Mouse (Mus musculus) intestine, embryonic 14.5 days (tissue): ENCODE results near the gene Slit3. TPM values are rescaled to one million over a fixed set of nuclear protein-coding genes. Genes with fewer than 3 reads are reported as not detected.

ENCODE experiments used
- ATAC-seq: fragments of 200-750 bp; cut with Nextera tagmentation; replicated peaks from 2 replicates; pipeline ENCODE4 v1.8.0; 2017; ENCODE audit warnings: low read depth, moderate number of reproducible peaks, moderate TSS enrichment, moderate library complexity; ENCODE audit not compliant: low FRiP score, low TSS enrichment
- DNase-seq: peaks from one replicate; pipeline ENCODE4 v3.0.0-alpha.2; 2018; ENCODE audit warnings: low spot score
- H3K27ac ChIP-seq: fragments of 300-500 bp; sonication (generic); 2 replicates; pipeline ENCODE4 v1.5.1; 2014; ENCODE audit warnings: low read depth, mild to moderate bottlenecking, control low read depth
- H3K27me3 ChIP-seq: fragments of 300-500 bp; sonication (generic); replicated peaks from 2 replicates; pipeline ENCODE4 v1.6.1; 2014; ENCODE audit warnings: low read length, control low read depth; ENCODE audit not compliant: control insufficient read depth, insufficient read depth
- H3K36me3 ChIP-seq: fragments of 300-500 bp; sonication (generic); 2 replicates; pipeline ENCODE4 v1.6.1; 2014; ENCODE audit warnings: low read length, control low read depth; ENCODE audit not compliant: control insufficient read depth, insufficient read depth
- H3K4me1 ChIP-seq: fragments of 300-500 bp; sonication (generic); replicated peaks from 2 replicates; pipeline ENCODE4 v1.6.1; 2014; ENCODE audit warnings: low read length, control low read depth, mixed read lengths; ENCODE audit not compliant: control insufficient read depth, insufficient read depth
- H3K4me2 ChIP-seq: fragments of 300-500 bp; sonication (generic); 2 replicates; pipeline ENCODE4 v1.6.1; 2014; ENCODE audit warnings: low read length
- H3K4me3 ChIP-seq: fragments of 300-500 bp; sonication (generic); 2 replicates; pipeline ENCODE4 v1.5.1; 2014; ENCODE audit warnings: low read depth, low read length, control low read depth, mixed read lengths
- H3K9ac ChIP-seq: fragments of 300-500 bp; sonication (generic); 2 replicates; pipeline ENCODE4 v1.6.1; 2014; ENCODE audit warnings: mild to moderate bottlenecking, low read length
- H3K9me3 ChIP-seq: fragments of 300-500 bp; sonication (generic); 2 replicates; pipeline ENCODE4 v1.6.1; 2016; ENCODE audit warnings: low read length, control low read depth; ENCODE audit not compliant: control insufficient read depth
- WGBS: fragments of 180-500 bp; shearing (Covaris S2); extraction: QIAGEN DNeasy Blood & Tissue Kit; methylation state at CpG from one replicate; pipeline ENCODE4 v1.1.7; 2014; 5-methylcytosine and 5-hydroxymethylcytosine counted together
- polyA plus RNA-seq: library from polyadenylated mRNA; unstranded; fragments of >200 nt; fragmentation: Nextera tagmentation; extraction: Ambion mirVana; gene quantifications from 2 replicates; pipeline ENCODE4 v1.2.1, GENCODE M21; 2014

The Slit3 gene
- polyA plus RNA-seq, 1 experiment from 2014 or later, result 27.6 TPM

DNA sequence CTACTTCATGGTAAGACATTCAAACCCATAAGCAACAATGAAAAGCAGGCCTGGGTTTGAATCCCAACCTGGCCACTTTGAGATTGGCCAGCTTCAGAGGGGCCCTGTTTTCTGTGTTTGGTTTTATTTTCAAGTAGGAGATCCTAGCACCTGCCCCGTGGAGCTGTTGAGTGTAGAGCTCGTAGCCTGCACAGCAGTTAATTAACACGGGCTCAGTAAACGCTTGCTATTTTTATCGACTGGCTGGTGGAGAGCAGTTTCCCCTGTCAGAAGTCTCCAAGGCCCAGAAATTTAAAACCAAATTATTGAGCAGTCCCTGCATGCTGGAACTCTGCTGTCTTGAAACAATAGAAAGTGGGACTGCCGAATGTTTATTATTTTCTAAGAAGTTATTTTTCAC lies 136.3 kb downstream of the Slit3 start:
- H3K4me3 ChIP-seq, result no peak overlapping the region
- no peaks in the 10 kb centered on the region; the same call in 1 of the 2 replicates for H3K4me1 ChIP-seq
- H3K27me3 ChIP-seq, result no peaks in the 10 kb centered on the region; the same call in 1 of the 2 replicates
- no peaks in the 10 kb centered on the region for H3K36me3 ChIP-seq
- H3K27ac ChIP-seq, result no peak overlapping the region
- no peak overlapping the region for H3K9ac ChIP-seq
- no peak overlapping the region for H3K4me2 ChIP-seq
- no peak for DNase-seq
- ATAC-seq, result no peak
- WGBS, result 59% methylated on average over 6 of the region's 6 CpGs
- no peaks in the 10 kb centered on the region for H3K9me3 ChIP-seq

- DNase-seq (no peak), ATAC-seq (no peak)
- Histone ChIP-seq H3K36me3 (no peaks in the 10 kb centered on the region), H3K9me3 (0 out of 2 replicates have a peak, but pooled peaks cover 5% of the 10 kb centered on the region), H3K27me3 (no peaks in the 10 kb centered on the region), H3K4me2 (no peak overlapping the region), H3K27ac (no peak overlapping the region), H3K4me1 (no peaks in the 10 kb centered on the region; the same call in 1 of the 2 replicates), H3K9ac (no peak overlapping the region), H3K4me3 (no peak overlapping the region)
- 89% methylated on average over 10 of the region's 10 CpGs for whole genome bisulfite sequencing
Observed at GRCm38 (mm10) chr11:35261562-35262087, 140.6 kb downstream of the Slit3 start.

GRCm38 (mm10) chr11:35262289-35262941 lies 141.4 kb downstream of the Slit3 start:
- Histone ChIP-seq H3K4me2 (no peak overlapping the region), H3K9me3 (0 out of 2 replicates have a peak, but pooled peaks cover 5% of the 10 kb centered on the region), H3K9ac (no peak overlapping the region), H3K36me3 (no peaks in the 10 kb centered on the region), H3K27me3 (no peaks in the 10 kb centered on the region), H3K4me3 (no peak overlapping the region), H3K4me1 (no peaks in the 10 kb centered on the region; the same call in 1 of the 2 replicates), H3K27ac (no peak overlapping the region)
- no peak for DNase-seq
- ATAC-seq, result no peak
- 75% methylated on average over 12 of the region's 12 CpGs for WGBS

DNA sequence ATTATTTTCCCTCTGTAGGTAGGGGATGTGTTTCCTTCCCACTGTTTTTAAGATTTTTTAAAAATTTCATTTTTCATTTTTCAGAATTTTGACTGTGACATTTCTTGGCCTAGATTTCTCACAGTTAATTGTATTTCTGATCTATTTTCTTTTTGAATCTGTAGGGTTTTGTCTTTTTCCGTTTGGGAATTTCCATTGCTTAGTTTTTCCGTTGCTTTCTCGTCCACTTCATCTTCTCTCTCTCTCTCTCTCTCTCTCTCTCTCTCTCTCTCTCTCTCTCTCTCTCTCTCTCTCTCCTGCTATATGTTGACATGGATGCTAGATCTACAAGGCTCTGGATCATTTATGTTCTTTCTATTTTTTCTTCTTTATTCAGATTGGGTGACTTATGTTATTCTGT lies 143.7 kb downstream of the Slit3 start:
- H3K9me3 ChIP-seq, result 0 out of 2 replicates have a peak, but pooled peaks cover 5% of the 10 kb centered on the region
- no peak overlapping the region for H3K27ac ChIP-seq
- DNase-seq (no peak), ATAC-seq (no peak)
- H3K27me3 ChIP-seq, result no peaks in the 10 kb centered on the region
- H3K9ac ChIP-seq, result no peak overlapping the region
- WGBS, result 88% methylated on average over 3 of the region's 3 CpGs
- H3K36me3 ChIP-seq, result no peaks in the 10 kb centered on the region
- no peak overlapping the region for H3K4me2 ChIP-seq
- no peaks in the 10 kb centered on the region for H3K4me1 ChIP-seq
- H3K4me3 ChIP-seq, result no peak overlapping the region

GRCm38 (mm10) chr11:35270396-35270795 lies 149.4 kb downstream of the Slit3 start:
- no peak for ATAC-seq
- H3K4me1 ChIP-seq, result peaks cover 33% of the 10 kb centered on the region; the same call in 1 of the 2 replicates
- H3K4me2 ChIP-seq, result no peak overlapping the region
- H3K9ac ChIP-seq, result no peak overlapping the region
- H3K4me3 ChIP-seq, result no peak overlapping the region
- no peaks in the 10 kb centered on the region for H3K27me3 ChIP-seq
- no peak for DNase-seq
- H3K9me3 ChIP-seq, result no peaks in the 10 kb centered on the region
- H3K27ac ChIP-seq, result peak overlapping the region; percentile 14; the same call in 1 of the 2 replicates
- no peaks in the 10 kb centered on the region for H3K36me3 ChIP-seq
- WGBS, result 81% methylated on average over 9 of the region's 9 CpGs

DNA sequence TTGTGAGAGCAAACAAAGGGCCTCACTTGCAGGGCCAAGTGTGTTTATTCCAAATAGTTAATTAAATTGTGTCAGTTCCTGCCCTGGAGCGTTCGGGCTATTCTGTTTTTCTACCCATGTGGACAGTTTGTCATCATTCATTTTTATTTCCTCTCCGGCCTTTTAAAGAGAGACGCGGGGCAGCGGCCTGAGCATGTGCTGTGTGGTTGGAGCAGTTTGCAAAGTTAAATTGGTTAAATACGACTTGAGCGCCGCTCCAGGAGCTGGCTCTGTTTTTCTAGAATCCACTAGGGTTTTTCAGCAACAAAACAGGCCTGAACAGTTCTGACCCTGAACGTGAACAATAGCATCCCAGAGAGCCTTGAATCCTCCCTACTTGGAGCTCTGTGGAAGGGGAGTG lies 152.4 kb downstream of the Slit3 start:
- H3K4me2 ChIP-seq, result no peak overlapping the region
- H3K9me3 ChIP-seq, result no peaks in the 10 kb centered on the region
- no peaks in the 10 kb centered on the region for H3K27me3 ChIP-seq
- no peak for ATAC-seq
- no peak for DNase-seq
- H3K9ac ChIP-seq, result no peak overlapping the region
- no peak overlapping the region for H3K4me3 ChIP-seq
- H3K36me3 ChIP-seq, result no peaks in the 10 kb centered on the region
- 26% methylated on average over 10 of the region's 10 CpGs for WGBS
- H3K27ac ChIP-seq, result no peak overlapping the region
- peaks cover 38% of the 10 kb centered on the region for H3K4me1 ChIP-seq

GRCm38 (mm10) chr11:35274036-35274435 lies 153.0 kb downstream of the Slit3 start:
- 71% methylated on average over 3 of the region's 3 CpGs for WGBS
- Histone ChIP-seq H3K4me1 (peaks cover 44% of the 10 kb centered on the region), H3K27me3 (no peaks in the 10 kb centered on the region), H3K4me2 (no peak overlapping the region), H3K9ac (no peak overlapping the region), H3K27ac (no peak overlapping the region), H3K4me3 (no peak overlapping the region), H3K36me3 (no peaks in the 10 kb centered on the region), H3K9me3 (no peaks in the 10 kb centered on the region)
- no peak for ATAC-seq
- DNase-seq, result no peak

- Histone ChIP-seq H3K36me3 (no peaks in the 10 kb centered on the region), H3K27ac (no peak overlapping the region), H3K9me3 (no peaks in the 10 kb centered on the region), H3K9ac (no peak overlapping the region), H3K27me3 (no peaks in the 10 kb centered on the region), H3K4me2 (no peak overlapping the region), H3K4me3 (no peak overlapping the region), H3K4me1 (peaks cover 42% of the 10 kb centered on the region)
- 91% methylated on average over 7 of the region's 7 CpGs for WGBS
- ATAC-seq (no peak), DNase-seq (no peak)
Observed at GRCm38 (mm10) chr11:35275300-35275699, 154.3 kb downstream of the Slit3 start.

DNA sequence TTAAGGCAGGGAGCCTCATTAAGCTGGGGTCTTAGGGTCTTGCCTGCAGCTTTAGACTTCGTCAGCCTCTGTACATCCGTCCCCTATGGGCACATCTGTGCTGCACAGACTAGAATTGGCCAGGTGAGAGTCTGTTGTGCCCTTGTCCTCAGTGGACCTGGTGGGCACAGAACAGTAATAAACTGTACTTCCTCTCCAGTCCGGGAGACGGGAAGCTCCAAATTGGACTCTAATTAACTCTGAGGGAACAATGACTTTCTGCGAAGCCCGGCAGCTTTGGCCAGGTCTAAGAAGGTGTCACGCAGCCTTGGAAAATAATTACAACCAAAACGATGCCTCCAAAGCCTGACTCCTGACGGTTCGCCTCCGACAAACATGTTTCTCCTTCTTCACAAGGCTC lies 155.0 kb downstream of the Slit3 start:
- Histone ChIP-seq H3K9ac (no peak overlapping the region), H3K4me1 (peaks cover 41% of the 10 kb centered on the region), H3K4me2 (no peak overlapping the region), H3K36me3 (no peaks in the 10 kb centered on the region), H3K27me3 (no peaks in the 10 kb centered on the region), H3K4me3 (no peak overlapping the region), H3K27ac (no peak overlapping the region), H3K9me3 (no peaks in the 10 kb centered on the region)
- DNase-seq, result no peak
- WGBS, result 88% methylated on average over 11 of the region's 11 CpGs
- no peak for ATAC-seq
